Mouse (Mus musculus): ENCODE measurements around the gene Ube2g2. TPM values are rescaled to one million over a fixed set of nuclear protein-coding genes. Genes with fewer than 3 reads are reported as not detected.

Gene Ube2g2
- polyA plus RNA-seq, 1 experiment from 2014 or later: 108 TPM

- Histone ChIP-seq H3K4me1 (no peaks in the 10 kb centered on the region), H3K27me3 (no peaks in the 10 kb centered on the region), H3K4me3 (no peak overlapping the region), H3K36me3 (no peaks in the 10 kb centered on the region), H3K9me3 (no peaks in the 10 kb centered on the region), H3K27ac (replicated peaks) (no peak overlapping the region), H3K9ac (replicated peaks) (no peak overlapping the region), H3K4me2 (replicated peaks) (no peak overlapping the region)
- WGBS: 79% methylated on average over 15 of the region's 15 CpGs
- ATAC-seq (replicated peaks): no peak
These were observed 36.4 kb downstream of the Ube2g2 start for GRCm38 (mm10) chr10:77658286-77658994.

GRCm38 (mm10) chr10:77663949-77664665 lies 42.0 kb downstream of the Ube2g2 start:
- no peak for ATAC-seq (replicated peaks)
- Histone ChIP-seq H3K36me3 (no peaks in the 10 kb centered on the region), H3K9ac (replicated peaks) (no peak overlapping the region), H3K4me3 (no peak overlapping the region), H3K27ac (replicated peaks) (no peak overlapping the region), H3K9me3 (no peaks in the 10 kb centered on the region), H3K4me2 (replicated peaks) (no peak overlapping the region), H3K4me1 (no peaks in the 10 kb centered on the region), H3K27me3 (no peaks in the 10 kb centered on the region)
- whole genome bisulfite sequencing: 59% methylated on average over 43 of the region's 43 CpGs

GRCm38 (mm10) chr10:77666342-77666741 lies 44.3 kb downstream of the Ube2g2 start:
- Histone ChIP-seq H3K9me3 (no peaks in the 10 kb centered on the region), H3K9ac (replicated peaks) (no peak overlapping the region), H3K27ac (replicated peaks) (no peak overlapping the region), H3K4me2 (replicated peaks) (no peak overlapping the region), H3K36me3 (no peaks in the 10 kb centered on the region), H3K27me3 (no peaks in the 10 kb centered on the region), H3K4me3 (no peak overlapping the region), H3K4me1 (no peaks in the 10 kb centered on the region)
- WGBS: 69% methylated on average over 8 of the region's 8 CpGs
- ATAC-seq (replicated peaks): no peak

- no peak overlapping the region for H3K9ac ChIP-seq (replicated peaks)
- whole genome bisulfite sequencing: 69% methylated on average over 4 of the region's 4 CpGs
- H3K36me3 ChIP-seq: no peaks in the 10 kb centered on the region
- no peaks in the 10 kb centered on the region for H3K27me3 ChIP-seq
- H3K4me3 ChIP-seq: no peak overlapping the region
- H3K4me1 ChIP-seq: no peaks in the 10 kb centered on the region
- H3K27ac ChIP-seq (replicated peaks): no peak overlapping the region
- H3K4me2 ChIP-seq (replicated peaks): no peak overlapping the region
- H3K9me3 ChIP-seq: no peaks in the 10 kb centered on the region
- ATAC-seq (replicated peaks): no peak
These were observed 45.3 kb downstream of the Ube2g2 start for GRCm38 (mm10) chr10:77667402-77667801.

DNA sequence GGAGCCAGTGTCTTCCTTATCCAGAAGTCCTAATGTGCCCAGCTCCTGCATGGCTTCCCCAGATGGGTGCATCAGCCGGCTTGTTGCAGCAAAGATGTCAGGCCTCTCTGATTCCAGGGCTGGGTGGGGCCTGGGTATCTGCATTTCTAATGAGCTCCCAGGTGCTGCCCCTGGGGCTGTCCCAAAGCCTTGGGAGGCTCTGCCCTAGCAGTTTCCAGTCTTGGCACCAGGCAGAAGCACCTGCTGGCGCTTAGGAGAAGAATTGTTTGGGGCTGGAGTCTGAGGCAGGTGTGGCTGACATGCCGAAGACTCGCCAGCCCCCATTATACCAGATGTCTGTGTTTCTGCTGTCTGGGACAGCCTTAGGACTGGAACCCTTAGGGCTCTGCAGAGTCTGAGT lies 48.6 kb downstream of the Ube2g2 start:
- no peak overlapping the region for H3K4me3 ChIP-seq
- H3K36me3 ChIP-seq: no peaks in the 10 kb centered on the region
- WGBS: 81% methylated on average over 4 of the region's 4 CpGs
- ATAC-seq (replicated peaks): no peak
- no peak overlapping the region for H3K9ac ChIP-seq (replicated peaks)
- H3K27ac ChIP-seq (replicated peaks): no peak overlapping the region
- H3K4me2 ChIP-seq (replicated peaks): no peak overlapping the region
- H3K27me3 ChIP-seq: no peaks in the 10 kb centered on the region
- no peaks in the 10 kb centered on the region for H3K4me1 ChIP-seq
- no peaks in the 10 kb centered on the region for H3K9me3 ChIP-seq

- Histone ChIP-seq H3K36me3 (no peaks in the 10 kb centered on the region), H3K4me2 (replicated peaks) (no peak overlapping the region), H3K9ac (replicated peaks) (no peak overlapping the region), H3K4me3 (no peak overlapping the region), H3K4me1 (no peaks in the 10 kb centered on the region), H3K27me3 (no peaks in the 10 kb centered on the region), H3K9me3 (no peaks in the 10 kb centered on the region), H3K27ac (replicated peaks) (no peak overlapping the region)
- 88% methylated on average over 4 of the region's 4 CpGs for WGBS
- no peak for ATAC-seq (replicated peaks)
These were observed 49.4 kb downstream of the Ube2g2 start for GRCm38 (mm10) chr10:77671519-77671918.

GRCm38 (mm10) chr10:77673765-77674164 lies 51.7 kb downstream of the Ube2g2 start:
- no peak overlapping the region for H3K4me2 ChIP-seq (replicated peaks)
- H3K27ac ChIP-seq (replicated peaks): no peak overlapping the region
- H3K4me3 ChIP-seq: no peak overlapping the region
- H3K36me3 ChIP-seq: no peaks in the 10 kb centered on the region
- peaks cover 13% of the 10 kb centered on the region for H3K4me1 ChIP-seq
- no peaks in the 10 kb centered on the region for H3K9me3 ChIP-seq
- H3K9ac ChIP-seq (replicated peaks): no peak overlapping the region
- H3K27me3 ChIP-seq: peaks cover 16% of the 10 kb centered on the region
- 57% methylated on average over 13 of the region's 13 CpGs for WGBS
- no peak for ATAC-seq (replicated peaks)

- WGBS: under 1% methylated on average over 35 of the region's 35 CpGs
- Histone ChIP-seq H3K4me2 (replicated peaks) (peak overlapping the region; percentile 56), H3K4me1 (peaks cover 13% of the 10 kb centered on the region), H3K27me3 (peaks cover 16% of the 10 kb centered on the region), H3K36me3 (no peaks in the 10 kb centered on the region), H3K9ac (replicated peaks) (peak overlapping the region; percentile 7; the same call in 1 of the 2 replicates), H3K4me3 (peak overlapping the region; percentile 32), H3K27ac (replicated peaks) (no peak overlapping the region), H3K9me3 (no peaks in the 10 kb centered on the region)
- ATAC-seq (replicated peaks): no peak
These were observed 55.5 kb downstream of the Ube2g2 start for GRCm38 (mm10) chr10:77677562-77677961.

GRCm38 (mm10) chr10:77682994-77683393 lies 60.9 kb downstream of the Ube2g2 start:
- no peak overlapping the region for H3K9ac ChIP-seq (replicated peaks)
- no peak overlapping the region for H3K4me3 ChIP-seq
- H3K4me1 ChIP-seq: peaks cover 3% of the 10 kb centered on the region
- H3K27me3 ChIP-seq: peaks cover 30% of the 10 kb centered on the region
- no peaks in the 10 kb centered on the region for H3K9me3 ChIP-seq
- H3K36me3 ChIP-seq: no peaks in the 10 kb centered on the region
- ATAC-seq (replicated peaks): no peak
- no peak overlapping the region for H3K27ac ChIP-seq (replicated peaks)
- H3K4me2 ChIP-seq (replicated peaks): no peak overlapping the region
- WGBS: 78% methylated on average over 7 of the region's 7 CpGs

DNA sequence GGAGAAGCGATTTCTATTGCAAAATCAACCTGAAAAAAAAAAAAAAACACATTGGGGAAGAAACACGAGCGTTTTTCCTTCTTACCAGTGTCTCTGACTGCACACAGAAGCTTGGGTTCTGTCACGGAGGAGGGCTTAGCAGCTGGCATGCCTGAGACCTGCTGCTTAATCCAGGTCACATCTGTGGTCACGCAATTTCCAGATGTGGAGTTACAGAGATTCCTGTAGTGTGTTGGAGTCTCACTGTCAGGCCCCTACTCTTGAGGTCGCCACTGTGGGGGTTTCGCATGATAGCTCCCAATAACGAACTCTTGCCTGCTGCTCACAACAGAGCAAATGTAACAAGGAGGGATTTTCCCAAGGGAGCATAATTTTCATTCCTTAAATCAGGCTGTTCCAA lies 62.1 kb downstream of the Ube2g2 start:
- Histone ChIP-seq H3K9ac (replicated peaks) (no peak overlapping the region), H3K4me2 (replicated peaks) (no peak overlapping the region), H3K27me3 (peaks cover 24% of the 10 kb centered on the region; the same call in 1 of the 2 replicates), H3K9me3 (no peaks in the 10 kb centered on the region), H3K4me1 (no peaks in the 10 kb centered on the region), H3K27ac (replicated peaks) (no peak overlapping the region), H3K36me3 (no peaks in the 10 kb centered on the region), H3K4me3 (no peak overlapping the region)
- ATAC-seq (replicated peaks): no peak
- WGBS: 42% methylated on average over 8 of the region's 8 CpGs

DNA sequence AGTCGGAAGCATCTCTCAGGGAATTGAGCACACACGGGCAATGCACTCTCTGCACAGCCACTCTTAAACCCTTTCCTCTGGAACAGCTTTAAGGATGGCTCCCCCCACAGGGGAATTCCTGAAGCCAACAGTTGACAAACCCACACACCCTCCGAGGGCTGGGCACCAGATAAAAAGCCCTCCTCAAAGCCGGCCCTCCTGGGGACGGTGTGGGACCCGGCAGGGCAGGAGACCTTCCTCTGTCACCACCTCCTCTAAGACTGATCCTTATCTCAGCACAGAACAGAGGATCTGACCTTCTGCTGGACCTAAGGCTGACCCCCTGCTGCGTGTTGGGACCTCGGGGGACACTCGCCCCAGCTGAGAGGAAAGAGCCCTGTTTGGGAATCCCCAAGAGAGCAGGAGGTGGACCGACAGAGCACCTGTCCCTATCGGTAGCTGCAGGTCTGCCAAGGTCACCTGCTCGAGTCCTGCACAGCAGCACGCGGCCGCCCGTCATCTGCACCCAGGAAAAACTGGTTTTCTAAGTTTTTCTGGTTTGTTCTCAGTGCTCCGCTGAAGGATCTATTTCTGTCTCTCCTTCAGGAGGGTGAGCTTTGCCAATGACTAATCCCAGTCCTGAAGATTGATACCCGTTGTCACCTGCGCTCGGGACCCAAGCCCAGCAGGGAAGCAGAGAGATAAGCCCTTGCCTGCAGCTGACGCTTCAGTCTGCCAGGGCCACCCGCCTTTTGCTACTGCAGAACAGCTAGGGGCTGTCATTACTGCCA lies 64.0 kb downstream of the Ube2g2 start, which contains the start of gene Tspear:
TSS of gene Tspear (plus strand) at position 675 of the 770 bp plus-strand sequence.
- no peak within 1 kb of the TSS for H3K9ac ChIP-seq (replicated peaks)
- H3K4me2 ChIP-seq (replicated peaks): no peak within 1 kb of the TSS
- H3K36me3 ChIP-seq: no peaks in the 10 kb centered on the region
- no peak within 1 kb of the TSS for H3K27ac ChIP-seq (replicated peaks)
- no peak within 1 kb of the TSS for H3K4me3 ChIP-seq
- no peak for ATAC-seq (replicated peaks)
- H3K27me3 ChIP-seq: peaks cover 24% of the 10 kb centered on the region; the same call in 1 of the 2 replicates
- WGBS: 11% methylated on average over 22 of the region's 22 CpGs
- no peaks in the 10 kb centered on the region for H3K4me1 ChIP-seq
- H3K9me3 ChIP-seq: no peaks in the 10 kb centered on the region

- H3K9me3 ChIP-seq: no peaks in the 10 kb centered on the region
- H3K36me3 ChIP-seq: no peaks in the 10 kb centered on the region
- no peak overlapping the region for H3K4me3 ChIP-seq
- ATAC-seq (replicated peaks): no peak
- H3K27ac ChIP-seq (replicated peaks): no peak overlapping the region
- no peaks in the 10 kb centered on the region for H3K4me1 ChIP-seq
- no peak overlapping the region for H3K9ac ChIP-seq (replicated peaks)
- H3K27me3 ChIP-seq: peaks cover 24% of the 10 kb centered on the region; the same call in 1 of the 2 replicates
- WGBS: 27% methylated on average over 10 of the region's 10 CpGs
- no peak overlapping the region for H3K4me2 ChIP-seq (replicated peaks)
These were observed 64.9 kb downstream of the Ube2g2 start for GRCm38 (mm10) chr10:77687021-77687420.

Data from forebrain, embryonic 15.5 days (tissue).